Mouse (Mus musculus): ENCODE results near the gene Ppp1r32. TPM values are rescaled to one million over a fixed set of nuclear protein-coding genes. Genes with fewer than 3 reads are reported as not detected.

Gene Ppp1r32
- 0.04 TPM for polyA plus RNA-seq (2012; fragmentation: generic; extraction: Trizol)
- long read RNA-seq, experiment 1 = 0 reads
- long read RNA-seq, experiment 2, partial matches to known transcripts = 0 of 1 reads
- long read RNA-seq, experiment 2, other reads (novel, unspliced or antisense) = 1 of 1 reads

DNA sequence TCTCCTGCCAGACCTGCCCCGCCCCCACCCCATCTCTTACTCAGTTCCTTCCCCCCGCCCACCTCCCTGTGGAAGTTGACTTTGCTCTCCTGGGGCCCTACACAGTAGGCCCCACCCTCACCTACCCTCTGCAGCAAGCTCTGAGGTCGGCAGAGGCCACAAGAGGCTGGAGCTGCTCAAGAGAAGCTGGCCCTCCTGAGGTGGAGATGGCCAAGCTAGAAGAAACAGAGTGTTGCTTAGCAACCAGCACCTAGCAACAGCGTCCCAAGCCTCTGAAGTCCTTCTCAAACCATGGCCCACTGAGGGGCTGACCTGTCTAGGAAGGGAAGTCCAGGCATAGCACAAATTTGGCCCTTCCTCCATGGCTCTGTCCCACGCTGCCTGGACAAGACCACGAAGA is at the start of gene Ppp1r32:
Gene Ppp1r32, minus strand, starts transcription at position 226 of the 400 bp plus-strand sequence.
- TF ChIP-seq USF1 (IDR thresholded peaks at IDR 0.05; ENCODE audit: low read depth) (no peak), FOSL1 (IDR thresholded peaks at IDR 0.05; ENCODE audit: insufficient read depth, low read length, poor library complexity, severe bottlenecking) (no peak), MAX (IDR thresholded peaks at IDR 0.05) (no peak), CTCF (IDR thresholded peaks at IDR 0.05; ENCODE audit: control insufficient read depth, insufficient read depth, insufficient read length) (no peak), MYOG (IDR thresholded peaks at IDR 0.05; ENCODE audit: control insufficient read depth, extremely low read depth, insufficient read length) (no peak), CEBPB (IDR thresholded peaks at IDR 0.05; ENCODE audit: low read depth) (no peak), MYOD1 (IDR thresholded peaks at IDR 0.05; ENCODE audit: control insufficient read depth, insufficient read length, low read depth) (no peak)
- no peaks in the 10 kb centered on the region for H3K79me3 ChIP-seq (ENCODE audit: low read depth)
- peaks cover 23% of the 10 kb centered on the region for H3K27me3 ChIP-seq (ENCODE audit: control insufficient read depth, insufficient read depth, insufficient read length)

DNA sequence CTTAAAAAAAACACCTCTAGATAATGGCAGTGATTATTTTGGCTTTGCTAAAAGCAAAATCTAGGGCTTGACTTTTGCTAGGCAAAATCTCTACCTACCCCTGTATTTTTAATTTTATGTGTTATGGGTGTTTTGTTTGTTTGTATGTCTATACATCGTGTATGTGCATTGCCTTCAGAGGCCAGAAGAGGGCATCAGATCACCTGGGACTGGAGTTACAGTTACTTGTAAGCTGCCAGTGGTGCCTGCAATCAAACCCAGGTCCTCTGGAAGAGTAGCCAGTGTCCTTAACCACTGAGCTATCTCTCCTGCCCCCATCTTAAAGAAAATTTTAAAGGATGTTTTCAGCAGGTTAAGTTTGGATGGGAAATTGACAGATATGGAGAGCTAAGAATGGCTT is 47.4 kb upstream of the Ppp1r32 start:
- TF ChIP-seq CTCF (IDR thresholded peaks at IDR 0.05; ENCODE audit: control insufficient read depth, insufficient read depth, insufficient read length) (no peak), MYOG (IDR thresholded peaks at IDR 0.05; ENCODE audit: control insufficient read depth, extremely low read depth, insufficient read length) (no peak), MYOD1 (IDR thresholded peaks at IDR 0.05; ENCODE audit: control insufficient read depth, insufficient read length, low read depth) (no peak), CEBPB (IDR thresholded peaks at IDR 0.05; ENCODE audit: low read depth) (no peak), FOSL1 (IDR thresholded peaks at IDR 0.05; ENCODE audit: insufficient read depth, low read length, poor library complexity, severe bottlenecking) (no peak), MAX (IDR thresholded peaks at IDR 0.05) (no peak), USF1 (IDR thresholded peaks at IDR 0.05; ENCODE audit: low read depth) (no peak)
- Histone ChIP-seq H3K79me3 (ENCODE audit: low read depth) (peaks cover 65% of the 10 kb centered on the region), H3K4me3 (ENCODE audit: insufficient read depth, poor library complexity, severe bottlenecking) (no peak overlapping the region), H3K79me2 (ENCODE audit: control insufficient read depth, insufficient read depth) (peaks cover 79% of the 10 kb centered on the region), H3K27me3 (ENCODE audit: control insufficient read depth, insufficient read depth, insufficient read length) (no peaks in the 10 kb centered on the region), H3ac (ENCODE audit: control insufficient read depth, insufficient read length, low read depth) (no peak overlapping the region), H3K36me3 (ENCODE audit: control insufficient read depth, insufficient read depth) (peaks cover 69% of the 10 kb centered on the region)

More for the DNA sequence above, at the start of gene Ppp1r32:
- no peaks in the 10 kb centered on the region for H3K36me3 ChIP-seq (ENCODE audit: control insufficient read depth, insufficient read depth)
- H3ac ChIP-seq (ENCODE audit: control insufficient read depth, insufficient read length, low read depth) = no peak within 1 kb of the TSS
- no peaks in the 10 kb centered on the region for H3K79me2 ChIP-seq (ENCODE audit: control insufficient read depth, insufficient read depth)
- H3K4me3 ChIP-seq (ENCODE audit: insufficient read depth, poor library complexity, severe bottlenecking) = no peak within 1 kb of the TSS

DNA sequence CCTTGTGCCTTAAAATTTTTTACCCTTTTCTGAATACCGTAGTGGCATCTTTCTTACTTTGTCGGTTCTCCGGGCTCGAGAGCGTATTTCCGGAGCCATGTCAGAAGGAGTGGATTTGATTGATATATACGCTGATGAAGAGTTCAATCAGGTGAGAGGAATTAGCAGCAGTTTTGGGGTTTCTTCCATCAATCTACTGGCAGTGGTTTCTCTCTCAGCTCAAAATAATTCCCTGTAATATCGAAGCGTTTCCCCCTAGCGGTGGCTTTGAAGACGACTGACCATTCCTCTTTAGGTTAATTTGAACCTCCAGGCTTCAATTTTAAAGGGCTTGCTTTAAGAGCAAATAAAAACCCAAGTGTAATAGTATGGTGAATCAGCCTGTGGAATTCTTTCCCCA is 43.2 kb upstream of the Ppp1r32 start, which contains the start of gene Sdhaf2:
Gene Sdhaf2, minus strand, starts transcription at position 233 of the 400 bp plus-strand sequence.
- H3K27me3 ChIP-seq (ENCODE audit: control insufficient read depth, insufficient read depth, insufficient read length) = no peaks in the 10 kb centered on the region
- H3K79me2 ChIP-seq (ENCODE audit: control insufficient read depth, insufficient read depth) = peaks cover 96% of the 10 kb centered on the region
- H3K79me3 ChIP-seq (ENCODE audit: low read depth) = peaks cover 83% of the 10 kb centered on the region
- H3ac ChIP-seq (ENCODE audit: control insufficient read depth, insufficient read length, low read depth) = peak within 1 kb of the TSS; percentile 88
- TF ChIP-seq MAX (IDR thresholded peaks at IDR 0.05) = no peak
- H3K4me3 ChIP-seq (ENCODE audit: insufficient read depth, poor library complexity, severe bottlenecking) = peak within 1 kb of the TSS; percentile 94
- H3K36me3 ChIP-seq (ENCODE audit: control insufficient read depth, insufficient read depth) = peaks cover 32% of the 10 kb centered on the region

DNA sequence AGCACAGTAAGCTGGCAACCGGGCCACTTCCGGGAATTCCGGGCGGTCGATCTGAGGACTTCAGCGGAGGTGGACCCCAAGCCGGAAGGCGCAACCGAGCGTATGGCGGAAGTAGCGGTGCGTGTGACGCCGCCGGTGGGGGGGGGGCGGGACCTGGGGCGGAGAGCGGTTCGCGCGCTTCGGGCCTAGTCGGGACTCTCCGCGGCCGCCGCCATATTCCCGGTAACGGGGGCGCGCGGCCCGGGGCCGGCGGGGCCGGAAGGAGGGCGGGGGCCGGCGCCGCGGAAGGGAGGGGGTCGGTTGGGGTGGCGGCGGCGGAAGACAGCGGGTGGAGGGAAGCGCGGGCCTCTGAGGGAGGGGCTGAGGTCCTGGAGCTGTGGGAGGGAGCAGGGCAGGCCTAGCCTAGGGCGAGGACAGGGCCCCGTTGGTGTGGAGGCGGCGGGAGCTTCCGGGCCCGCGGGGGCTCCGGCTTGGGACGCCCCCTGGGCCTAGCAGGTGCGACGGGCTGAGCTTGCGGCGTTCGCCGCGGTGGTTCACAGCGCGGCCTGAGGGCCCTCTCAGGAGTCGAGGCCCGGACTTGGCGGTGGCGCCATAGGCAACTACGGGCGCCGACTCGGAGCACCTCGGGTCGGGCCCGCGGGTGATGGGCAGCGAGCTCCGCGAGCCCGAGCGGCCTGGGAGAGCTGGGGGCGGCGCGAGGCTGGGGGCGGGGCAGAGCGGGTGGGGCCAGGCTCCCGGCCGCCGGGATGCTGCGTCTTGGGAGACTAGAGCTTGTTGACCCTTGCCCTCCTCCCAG is 42.6 kb upstream of the Ppp1r32 start, which contains the start of gene Cpsf7:
Gene Cpsf7, plus strand, starts transcription at position 161 of the 796 bp plus-strand sequence.
- no peak for TF ChIP-seq CEBPB (IDR thresholded peaks at IDR 0.05; ENCODE audit: low read depth)
- TF ChIP-seq MYOG (IDR thresholded peaks at IDR 0.05; ENCODE audit: control insufficient read depth, extremely low read depth, insufficient read length) = no peak
- no peak for TF ChIP-seq MAX (IDR thresholded peaks at IDR 0.05)
- TF ChIP-seq MYOD1 (IDR thresholded peaks at IDR 0.05; ENCODE audit: control insufficient read depth, insufficient read length, low read depth) = no peak
- no peak for TF ChIP-seq USF1 (IDR thresholded peaks at IDR 0.05; ENCODE audit: low read depth)
- TF ChIP-seq CTCF (IDR thresholded peaks at IDR 0.05; ENCODE audit: control insufficient read depth, insufficient read depth, insufficient read length) = no peak
- no peak for TF ChIP-seq FOSL1 (IDR thresholded peaks at IDR 0.05; ENCODE audit: insufficient read depth, low read length, poor library complexity, severe bottlenecking)
- Histone ChIP-seq H3K27me3 (ENCODE audit: control insufficient read depth, insufficient read depth, insufficient read length) (no peaks in the 10 kb centered on the region), H3K79me3 (ENCODE audit: low read depth) (peaks cover 81% of the 10 kb centered on the region), H3ac (ENCODE audit: control insufficient read depth, insufficient read length, low read depth) (peak within 1 kb of the TSS; percentile 88), H3K79me2 (ENCODE audit: control insufficient read depth, insufficient read depth) (peaks cover 96% of the 10 kb centered on the region), H3K4me3 (ENCODE audit: insufficient read depth, poor library complexity, severe bottlenecking) (peak within 1 kb of the TSS; percentile 94), H3K36me3 (ENCODE audit: control insufficient read depth, insufficient read depth) (peaks cover 29% of the 10 kb centered on the region)

DNA sequence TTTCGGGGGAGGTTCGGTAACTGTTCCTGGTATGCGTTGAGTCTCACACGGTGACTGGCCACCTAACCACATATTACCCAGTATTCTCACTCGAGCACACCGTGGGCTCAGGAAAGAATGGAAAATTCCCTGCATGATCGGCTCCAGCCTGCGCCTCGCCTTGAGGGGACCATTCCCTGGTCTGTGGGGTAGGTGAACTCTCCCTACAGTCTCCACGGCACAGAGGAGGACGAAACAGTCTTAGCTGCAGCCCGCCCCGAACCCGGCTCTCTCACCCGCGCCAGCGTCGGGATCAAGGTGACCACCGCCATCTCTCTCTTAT is 42.0 kb upstream of the Ppp1r32 start:
- H3K79me3 ChIP-seq (ENCODE audit: low read depth) = peaks cover 79% of the 10 kb centered on the region
- TF ChIP-seq CEBPB (IDR thresholded peaks at IDR 0.05; ENCODE audit: low read depth) = no peak
- no peak for TF ChIP-seq CTCF (IDR thresholded peaks at IDR 0.05; ENCODE audit: control insufficient read depth, insufficient read depth, insufficient read length)
- no peak for TF ChIP-seq USF1 (IDR thresholded peaks at IDR 0.05; ENCODE audit: low read depth)
- TF ChIP-seq MAX (IDR thresholded peaks at IDR 0.05) = no peak
- TF ChIP-seq FOSL1 (IDR thresholded peaks at IDR 0.05; ENCODE audit: insufficient read depth, low read length, poor library complexity, severe bottlenecking) = no peak
- TF ChIP-seq MYOG (IDR thresholded peaks at IDR 0.05; ENCODE audit: control insufficient read depth, extremely low read depth, insufficient read length) = no peak
- TF ChIP-seq MYOD1 (IDR thresholded peaks at IDR 0.05; ENCODE audit: control insufficient read depth, insufficient read length, low read depth) = no peak
- H3K36me3 ChIP-seq (ENCODE audit: control insufficient read depth, insufficient read depth) = peaks cover 26% of the 10 kb centered on the region
- H3K79me2 ChIP-seq (ENCODE audit: control insufficient read depth, insufficient read depth) = peaks cover 96% of the 10 kb centered on the region
- peak overlapping the region; percentile 88 for H3ac ChIP-seq (ENCODE audit: control insufficient read depth, insufficient read length, low read depth)
- H3K27me3 ChIP-seq (ENCODE audit: control insufficient read depth, insufficient read depth, insufficient read length) = no peaks in the 10 kb centered on the region
- H3K4me3 ChIP-seq (ENCODE audit: insufficient read depth, poor library complexity, severe bottlenecking) = peak overlapping the region; percentile 94
